Mouse (Mus musculus): Measurements from ENCODE around the gene Ccdc69. TPM values are rescaled to one million over a fixed set of nuclear protein-coding genes. Genes with fewer than 3 reads are reported as not detected.
"Not testable (repeated sequence)": the region's sequence is repeated elsewhere in the genome, so short reads cannot be mapped to it uniquely, and the experiment has no call there.

Gene Ccdc69
- total RNA-seq, 2 experiments from 2014 or later = not detected

DNA sequence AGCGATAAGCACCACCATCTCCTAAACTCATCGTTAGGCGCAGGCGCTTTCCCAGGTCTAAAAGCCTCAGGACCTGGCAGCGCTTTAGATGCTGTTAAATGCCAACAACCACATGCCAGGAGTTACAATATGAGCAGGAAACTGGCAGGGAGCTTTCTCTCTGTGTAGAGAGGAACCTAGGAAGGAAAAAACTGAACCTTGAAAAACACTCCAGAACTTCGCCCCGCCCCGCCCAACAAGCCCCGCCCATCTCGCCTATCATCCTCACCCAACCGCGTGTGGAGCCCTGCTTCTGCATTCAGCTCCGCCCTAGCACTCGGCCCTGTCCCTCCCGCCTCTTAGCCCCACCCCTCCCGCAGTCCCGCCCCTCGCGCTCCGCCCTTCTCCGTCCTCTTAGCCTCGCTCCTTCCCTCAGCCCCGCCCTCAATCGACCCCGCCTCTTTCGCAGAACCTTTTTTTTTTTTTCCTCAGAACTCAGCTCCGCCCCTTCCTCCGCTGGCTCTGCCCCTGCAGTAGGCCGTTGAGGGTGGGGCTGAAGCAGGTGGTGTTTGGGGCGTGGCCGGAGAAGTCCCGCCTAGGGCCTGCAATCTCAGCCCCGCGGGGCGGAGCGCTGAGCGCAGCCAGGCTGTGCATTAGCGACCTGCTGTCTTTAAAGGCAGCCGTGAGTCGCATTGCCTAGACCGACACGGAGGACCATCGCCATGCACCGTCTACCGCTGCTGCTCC, 19.7 kb upstream of the Ccdc69 start, which contains the start of gene Gm2a:
TSS of gene Gm2a (plus strand) at position 653 of the 726 bp plus-strand sequence.
- intact Hi-C loops (cut with DNase I) = no loop called here
- peak; percentile 95 for DNase-seq

DNA sequence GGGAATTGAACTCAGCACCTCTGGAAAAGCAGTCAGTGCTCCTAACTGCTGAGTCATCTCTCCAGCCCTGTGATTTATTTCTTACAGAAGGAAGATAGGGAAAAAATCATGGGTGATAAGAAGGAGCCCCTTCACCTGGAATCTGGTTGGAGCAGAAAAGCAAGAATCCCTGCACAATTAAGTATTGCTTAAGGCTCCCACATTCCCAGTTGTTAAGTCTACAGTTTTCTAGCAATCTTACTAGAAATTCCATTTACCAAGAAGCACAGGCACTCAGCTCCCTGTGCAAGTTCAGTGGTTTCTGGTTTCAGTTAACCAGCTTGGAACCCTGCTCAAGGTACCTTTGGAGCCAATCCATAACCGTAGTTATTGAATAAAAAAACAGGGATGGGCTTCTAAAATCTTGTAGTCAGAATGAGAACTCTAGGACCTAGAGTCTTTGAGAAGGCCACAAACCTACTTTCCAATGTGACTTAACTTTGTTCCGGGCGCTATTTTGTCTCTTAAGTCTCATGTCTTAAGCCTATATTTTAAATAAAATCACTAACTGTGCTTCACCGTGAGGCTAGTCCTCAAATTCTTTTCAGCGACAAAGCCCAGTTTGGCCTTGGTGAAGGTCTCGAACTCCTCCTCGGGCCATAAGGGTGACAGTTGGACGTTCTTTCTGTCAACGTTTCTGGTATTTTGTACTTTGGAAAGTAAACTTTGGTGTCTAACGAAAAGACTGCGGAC, 19.0 kb upstream of the Ccdc69 start:
- intact Hi-C loops (cut with DNase I) = no loop called here
- DNase-seq = no peak

- DNase-seq; intact Hi-C loops (cut with DNase I): not testable (repeated sequence)
Measured at GRCm38 (mm10) chr11:55096296-55096695, 18.4 kb upstream of the Ccdc69 start.

DNA sequence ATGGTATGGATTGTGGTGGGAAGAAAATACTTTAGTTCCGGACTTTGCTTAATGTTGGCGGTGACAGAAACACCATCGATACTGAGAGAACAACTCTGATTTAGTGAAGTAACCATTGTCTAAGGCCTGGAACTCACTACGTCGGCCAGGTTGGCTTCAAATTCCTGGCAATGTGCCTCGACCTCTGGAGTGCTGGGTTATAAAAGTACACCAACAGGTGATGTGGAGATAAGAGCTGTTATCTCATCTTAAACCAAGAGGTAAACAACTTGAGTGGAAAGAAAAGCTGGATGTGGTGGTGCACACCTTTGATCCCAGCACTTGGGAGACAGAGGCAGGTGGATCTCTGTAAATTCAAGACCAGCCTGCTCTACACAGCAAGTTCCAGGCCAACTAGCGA, 15.2 kb upstream of the Ccdc69 start:
- intact Hi-C loops (cut with DNase I) = no loop called here
- DNase-seq = no peak

DNA sequence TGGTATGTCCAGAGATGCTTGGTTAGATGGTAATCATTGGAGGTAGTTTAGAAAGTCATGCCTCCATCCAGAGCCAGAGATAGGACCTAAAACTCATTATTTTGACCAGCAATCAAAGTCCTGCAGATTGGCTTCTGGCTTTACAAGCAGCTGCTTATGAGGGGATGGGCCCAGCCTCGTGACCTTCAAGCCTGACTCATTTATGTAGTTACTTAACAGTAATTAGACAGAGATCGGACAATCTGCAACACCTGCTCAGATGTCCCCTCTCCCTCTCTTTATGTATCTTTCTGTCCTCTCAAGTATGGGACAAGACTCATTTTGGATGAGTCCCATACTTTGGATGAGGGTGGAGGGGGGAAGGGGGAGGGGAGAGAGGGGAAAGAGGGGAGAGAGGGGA, 12.0 kb upstream of the Ccdc69 start:
- intact Hi-C loops (cut with DNase I) = loop anchor here (2.0 kb wide), 1 partner anchor 99 kb away; no protein-coding TSS in a partner anchor
- DNase-seq = no peak

DNA sequence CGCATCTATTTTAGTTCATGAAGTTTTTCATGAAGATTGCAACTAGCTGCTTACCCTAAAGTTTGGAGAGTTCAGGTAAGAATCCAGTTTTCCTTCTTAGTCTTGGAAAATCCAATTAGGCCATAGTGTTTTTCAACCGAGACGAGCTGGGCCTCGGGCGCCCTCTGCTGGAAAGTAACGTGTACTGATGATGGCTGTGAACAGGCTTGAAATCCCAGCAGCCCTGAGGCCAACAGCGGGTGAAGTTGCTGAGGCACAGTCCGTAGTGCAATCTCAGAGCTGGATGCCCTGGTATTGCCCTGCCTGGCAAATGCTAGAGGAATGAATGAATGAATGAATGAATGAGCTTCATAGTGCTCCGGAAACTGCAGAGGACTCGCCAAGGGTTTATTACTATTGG, 9.1 kb upstream of the Ccdc69 start:
- DNase-seq = peak; percentile 71
- intact Hi-C loops (cut with DNase I) = no loop called here

DNA sequence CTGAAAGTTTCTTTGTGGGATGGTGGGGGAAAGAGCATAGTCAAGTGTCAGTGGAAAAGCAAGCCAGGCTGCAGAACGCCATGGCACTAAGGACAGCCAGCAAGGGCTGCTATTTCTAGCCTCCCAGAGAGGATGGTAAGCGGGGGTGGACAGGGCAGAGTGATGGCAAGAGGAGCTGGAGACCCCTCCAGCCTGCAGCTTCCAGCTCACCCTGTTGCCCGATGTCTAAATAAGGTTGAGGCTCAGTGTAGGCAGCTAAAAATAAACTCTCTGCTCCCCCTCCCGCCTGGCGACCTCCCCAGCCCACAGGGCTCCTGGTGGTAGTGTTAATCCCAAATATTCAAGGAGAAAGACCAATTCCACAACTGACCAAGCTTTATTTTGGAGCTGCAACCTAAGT, 7.5 kb upstream of the Ccdc69 start:
- intact Hi-C loops (cut with DNase I) = no loop called here
- DNase-seq = no peak

DNA sequence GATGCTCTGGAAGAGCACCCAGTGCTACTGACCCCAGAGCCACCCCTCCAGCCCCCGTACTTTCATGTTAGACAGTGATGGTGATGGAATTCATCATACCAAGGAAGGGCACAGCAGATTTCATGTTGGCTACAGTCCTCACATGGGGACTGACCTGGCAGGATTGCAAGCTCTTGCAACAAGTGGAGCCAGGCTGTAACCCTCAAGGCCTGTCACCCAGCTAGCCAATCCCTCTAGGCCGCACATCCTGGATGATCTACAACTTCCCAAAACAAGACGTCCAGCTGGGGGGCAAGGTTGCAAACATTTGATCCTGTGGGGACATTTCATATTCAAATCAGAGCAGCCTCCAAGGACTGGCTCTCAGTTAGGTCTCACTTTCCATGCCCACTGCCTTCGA, 6.7 kb upstream of the Ccdc69 start:
- intact Hi-C loops (cut with DNase I) = no loop called here
- DNase-seq = no peak

DNA sequence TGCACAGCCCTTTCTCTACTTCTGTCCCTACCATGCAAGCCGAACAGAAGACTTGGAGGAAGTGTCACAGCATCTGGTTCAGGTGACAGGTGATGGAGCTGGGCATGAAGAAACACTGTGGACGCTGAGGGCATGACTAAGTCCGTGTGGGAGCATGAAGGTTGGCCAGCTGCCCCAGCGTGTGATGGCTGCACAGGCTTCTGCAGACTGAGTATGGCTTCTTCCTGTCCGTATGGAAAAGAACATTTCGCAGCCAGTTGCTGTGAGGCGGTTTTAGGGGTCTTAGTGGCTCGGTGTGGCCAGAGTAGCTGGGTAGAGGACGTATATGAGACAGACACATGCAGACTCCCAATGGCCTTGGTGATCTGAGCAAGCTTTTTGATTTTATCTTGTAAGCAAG, 3.3 kb upstream of the Ccdc69 start:
- no peak for DNase-seq
- intact Hi-C loops (cut with DNase I) = no loop called here

DNA sequence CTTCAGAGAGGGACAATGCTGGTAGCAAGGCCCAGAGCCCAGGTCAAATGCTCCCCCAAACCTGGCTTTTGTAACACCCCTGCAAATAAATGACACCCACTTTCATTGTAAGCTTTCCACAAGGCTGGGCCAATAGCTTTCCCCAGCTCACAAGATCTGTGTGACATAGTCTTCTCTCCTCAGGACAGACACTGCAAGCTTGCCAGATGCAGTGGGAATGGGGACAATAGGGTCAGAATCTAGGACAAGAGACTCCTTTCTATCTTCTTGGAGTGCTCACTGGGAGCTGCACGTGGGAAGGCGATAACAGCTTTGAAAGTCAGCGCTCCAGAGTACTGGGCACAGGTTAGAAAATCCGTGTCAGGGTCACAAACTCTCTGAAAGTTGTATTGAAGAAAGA, 1.2 kb upstream of the Ccdc69 start:
- intact Hi-C loops (cut with DNase I) = no loop called here
- no peak for DNase-seq

DNA sequence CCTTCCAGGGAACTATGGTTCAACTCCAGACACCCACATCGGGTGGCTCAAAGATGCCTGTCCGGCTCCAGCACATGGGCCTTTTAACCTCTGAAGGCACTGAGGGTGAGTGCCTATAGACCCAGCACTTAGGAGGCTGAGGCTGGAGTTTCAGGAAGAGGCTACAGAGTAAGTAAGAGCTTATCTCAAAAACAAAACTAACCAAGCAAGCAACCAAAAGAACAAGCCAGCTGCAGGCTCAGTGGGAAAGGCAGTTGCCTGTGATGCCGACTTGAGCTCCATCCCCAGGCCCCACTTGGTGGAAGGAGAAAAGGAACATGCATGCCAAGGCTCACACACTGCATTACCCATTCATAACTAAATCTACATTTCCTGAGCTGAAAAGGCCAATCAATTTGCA, 571 bp upstream of the Ccdc69 start:
- DNase-seq = no peak
- intact Hi-C loops (cut with DNase I) = no loop called here

- intact Hi-C loops (cut with DNase I) = no loop called here
- no peak for DNase-seq
Measured at GRCm38 (mm10) chr11:55076234-55076633, 1.7 kb downstream of the Ccdc69 start.

DNA sequence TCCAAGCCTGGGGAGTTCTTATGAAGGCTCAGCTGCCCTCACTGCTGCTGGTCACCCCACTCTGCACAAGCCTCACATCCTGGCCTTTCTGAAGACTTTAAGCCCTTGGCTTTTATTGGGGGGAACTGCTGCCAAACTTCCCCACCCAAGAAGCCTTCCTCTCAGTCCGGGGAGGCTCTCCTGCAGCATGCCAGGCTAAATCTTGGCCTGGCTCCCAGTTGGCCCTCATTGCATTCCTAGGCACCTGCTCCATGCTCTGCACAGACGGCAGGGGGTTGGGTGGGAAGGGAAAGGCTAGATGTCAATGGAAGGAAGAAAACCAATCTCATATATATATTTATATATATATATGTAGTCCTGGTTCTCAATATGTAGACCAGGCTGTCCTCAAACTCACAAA, 2.3 kb downstream of the Ccdc69 start:
- DNase-seq = peak; percentile 82
- intact Hi-C loops (cut with DNase I) = no loop called here

DNA sequence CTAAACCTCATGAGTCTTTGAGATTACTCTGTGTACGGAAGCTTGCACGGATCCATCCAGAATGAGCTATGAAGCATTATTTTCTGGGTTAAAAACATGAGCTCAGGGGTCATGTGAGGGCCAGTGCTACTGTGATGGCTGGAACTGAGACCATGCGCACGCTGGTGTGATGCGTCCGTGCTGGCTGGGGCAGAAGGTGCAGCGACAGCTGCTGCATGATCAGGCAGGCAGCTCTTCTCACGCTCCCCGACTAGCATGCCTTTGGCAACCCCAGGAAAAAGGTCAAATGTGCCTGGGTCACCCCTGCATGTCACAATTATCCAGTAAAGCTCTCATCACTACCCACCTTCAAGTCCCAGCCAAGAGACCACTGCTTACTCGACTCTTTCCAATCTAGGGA, 4.7 kb downstream of the Ccdc69 start:
- intact Hi-C loops (cut with DNase I) = no loop called here
- no peak for DNase-seq

- intact Hi-C loops (cut with DNase I) = no loop called here
- DNase-seq = no peak
Measured at GRCm38 (mm10) chr11:55072467-55072866, 5.5 kb downstream of the Ccdc69 start.

DNA sequence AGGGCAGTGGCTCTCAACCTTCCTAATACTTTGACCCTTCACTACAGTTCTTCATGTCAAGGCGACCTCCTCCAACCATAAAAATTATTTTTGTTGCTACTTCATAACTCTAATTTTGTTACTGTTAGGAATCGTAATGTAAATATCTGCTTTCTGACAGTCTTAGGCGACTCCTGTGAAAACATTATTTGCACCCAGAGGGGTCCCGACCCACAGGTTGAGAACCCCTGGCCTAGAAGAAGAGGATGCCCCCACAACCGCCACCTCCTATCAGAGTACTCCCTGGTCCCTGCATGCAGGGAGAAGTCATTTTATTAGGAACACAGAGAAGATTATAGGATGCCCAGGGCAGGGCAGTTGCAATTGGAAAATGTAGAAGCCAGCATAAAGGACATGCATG, 6.6 kb downstream of the Ccdc69 start:
- intact Hi-C loops (cut with DNase I) = no loop called here
- no peak for DNase-seq

GRCm38 (mm10) chr11:55069023-55069422, 8.9 kb downstream of the Ccdc69 start:
- intact Hi-C loops (cut with DNase I) = no loop called here
- peak; percentile 22 for DNase-seq

GRCm38 (mm10) chr11:55066921-55067320, 11.0 kb downstream of the Ccdc69 start:
- no peak for DNase-seq
- intact Hi-C loops (cut with DNase I) = no loop called here

DNA sequence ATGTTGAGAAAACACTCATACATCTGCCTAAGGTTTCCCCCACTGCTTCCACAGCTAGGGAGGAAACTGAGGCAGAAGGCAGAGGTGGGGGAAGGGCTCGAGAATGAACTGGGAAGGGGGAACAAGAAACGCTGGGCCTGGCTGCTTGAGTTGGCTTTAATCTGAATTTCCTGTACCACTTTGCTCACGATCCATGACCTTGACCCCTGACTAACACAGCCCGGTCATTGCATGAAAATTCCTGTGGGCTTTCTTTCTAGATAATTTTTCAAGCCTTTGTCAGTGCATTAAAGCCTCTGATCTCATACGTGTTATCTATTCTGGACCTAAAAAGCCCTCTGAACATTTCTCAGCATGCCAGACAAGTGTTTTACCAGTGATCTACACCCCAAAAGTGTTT, 15.1 kb downstream of the Ccdc69 start:
- intact Hi-C loops (cut with DNase I) = no loop called here
- DNase-seq = no peak

DNA sequence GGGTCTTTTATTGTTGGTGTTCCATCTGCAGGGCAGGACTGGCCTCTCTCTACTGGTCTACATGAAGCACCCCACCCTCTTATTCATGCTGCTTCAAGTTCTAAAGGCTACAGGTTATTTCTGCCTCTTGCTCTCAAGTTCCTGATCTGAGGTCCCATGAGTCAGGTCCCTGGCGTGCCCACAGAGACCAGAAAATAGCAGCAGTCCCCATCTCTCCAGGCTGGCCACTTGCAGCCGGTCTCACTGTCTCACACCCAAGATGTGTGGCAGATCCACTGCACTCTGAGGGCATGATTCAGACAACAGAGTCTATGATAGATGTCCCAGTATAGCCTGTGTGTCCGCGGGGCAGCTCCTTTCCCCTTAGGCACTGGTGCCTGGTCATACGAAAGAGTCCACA, 17.1 kb downstream of the Ccdc69 start:
- intact Hi-C loops (cut with DNase I) = no loop called here
- no peak for DNase-seq

DNA sequence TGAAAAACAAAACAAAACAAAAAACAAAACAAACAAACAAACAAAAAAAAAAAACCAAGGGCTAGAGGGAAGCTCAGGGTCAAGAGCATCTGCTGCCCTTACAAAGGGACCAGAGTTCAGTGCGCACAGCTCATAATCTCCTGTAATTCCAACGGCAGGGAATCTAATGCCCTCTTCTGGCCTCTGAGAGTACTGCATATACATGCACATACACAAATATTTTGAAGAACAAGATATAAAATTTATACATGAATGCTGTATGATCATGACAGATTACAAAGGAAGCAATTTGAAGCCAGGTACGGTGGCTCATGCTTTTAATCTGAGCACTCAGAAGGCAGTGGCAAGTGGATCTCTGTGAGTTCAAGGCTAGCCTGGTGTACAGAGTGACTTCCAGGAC, 20.4 kb downstream of the Ccdc69 start:
- intact Hi-C loops (cut with DNase I) = no loop called here
- no peak for DNase-seq

- no peak for DNase-seq
- intact Hi-C loops (cut with DNase I) = no loop called here
Measured at GRCm38 (mm10) chr11:55050837-55051510, 27.0 kb downstream of the Ccdc69 start.
